Mouse (Mus musculus): ENCODE results near the gene Pigt. TPM values are rescaled to one million over a fixed set of nuclear protein-coding genes. Genes with fewer than 3 reads are reported as not detected.
A peak's percentile ranks its signal among the peaks of the same experiment; 100 is the strongest.

The Pigt gene
- 53.6 and 54.7 TPM in 2 replicates for polyA plus RNA-seq (2015; fragmentation: Nextera tagmentation; extraction: Ambion mirVana)

GRCm38 (mm10) chr2:164496847-164497690 is at the start of gene Pigt:
Gene Pigt (plus strand): TSS chr2:164497520.
- Histone ChIP-seq H3K27ac (replicated peaks) (peak within 1 kb of the TSS; percentile 75), H3K4me1 (replicated peaks; ENCODE audit: control insufficient read depth, insufficient read depth) (peaks cover 5% of the 10 kb centered on the region; the same call in 1 of the 2 replicates), H3K4me2 (replicated peaks; ENCODE audit: low read depth) (peak within 1 kb of the TSS; percentile 92), H3K4me3 (ENCODE audit: low read depth, low read length) (peak within 1 kb of the TSS; percentile 79), H3K36me3 (ENCODE audit: control insufficient read depth, insufficient read depth, low read length) (peaks cover 6% of the 10 kb centered on the region), H3K9ac (ENCODE audit: low read length) (peak within 1 kb of the TSS; percentile 77), H3K27me3 (ENCODE audit: control insufficient read depth, insufficient read depth, low read length) (no peaks in the 10 kb centered on the region), H3K9me3 (ENCODE audit: control insufficient read depth, low read length) (no peaks in the 10 kb centered on the region)
- ATAC-seq (ENCODE audit: low FRiP score, low TSS enrichment) (peak; percentile 96), DNase-seq (ENCODE audit: low spot score) (peak; percentile 90)
- WGBS = 4% methylated on average over 37 of the region's 43 CpGs
- TF ChIP-seq EP300 (optimal IDR thresholded peaks at IDR 0.05) (peak; percentile 7), CTCF (IDR thresholded peaks at IDR 0.05; ENCODE audit: low read depth) (no peak)

GRCm38 (mm10) chr2:164448140-164448539 is 49.2 kb upstream of the Pigt start:
- 90% methylated on average over 1 of the region's 1 CpGs for WGBS
- Histone ChIP-seq H3K9me3 (ENCODE audit: control insufficient read depth, low read length) (no peaks in the 10 kb centered on the region), H3K4me1 (replicated peaks; ENCODE audit: control insufficient read depth, insufficient read depth) (0 out of 2 replicates have a peak, but pooled peaks cover 3% of the 10 kb centered on the region), H3K4me2 (replicated peaks; ENCODE audit: low read depth) (no peak overlapping the region), H3K27me3 (ENCODE audit: control insufficient read depth, insufficient read depth, low read length) (no peaks in the 10 kb centered on the region), H3K27ac (replicated peaks) (no peak overlapping the region), H3K9ac (ENCODE audit: low read length) (no peak overlapping the region), H3K36me3 (ENCODE audit: control insufficient read depth, insufficient read depth, low read length) (no peaks in the 10 kb centered on the region), H3K4me3 (ENCODE audit: low read depth, low read length) (no peak overlapping the region)
- no peak for TF ChIP-seq EP300 (optimal IDR thresholded peaks at IDR 0.05)
- no peak for TF ChIP-seq CTCF (IDR thresholded peaks at IDR 0.05; ENCODE audit: low read depth)
- DNase-seq (ENCODE audit: low spot score) (no peak), ATAC-seq (ENCODE audit: low FRiP score, low TSS enrichment) (no peak)

- ATAC-seq (ENCODE audit: low FRiP score, low TSS enrichment) (peak; percentile 15; the same call in 1 of the 2 replicates), DNase-seq (ENCODE audit: low spot score) (no peak)
- Histone ChIP-seq H3K4me3 (ENCODE audit: low read depth, low read length) (no peak overlapping the region), H3K4me1 (replicated peaks; ENCODE audit: control insufficient read depth, insufficient read depth) (0 out of 2 replicates have a peak, but pooled peaks cover 3% of the 10 kb centered on the region), H3K27ac (replicated peaks) (peak overlapping the region; percentile 20; the same call in 1 of the 2 replicates), H3K4me2 (replicated peaks; ENCODE audit: low read depth) (no peak overlapping the region), H3K9me3 (ENCODE audit: control insufficient read depth, low read length) (no peaks in the 10 kb centered on the region), H3K9ac (ENCODE audit: low read length) (no peak overlapping the region), H3K27me3 (ENCODE audit: control insufficient read depth, insufficient read depth, low read length) (no peaks in the 10 kb centered on the region), H3K36me3 (ENCODE audit: control insufficient read depth, insufficient read depth, low read length) (no peaks in the 10 kb centered on the region)
- 35% methylated on average over 5 of the region's 5 CpGs for whole genome bisulfite sequencing
- no peak for TF ChIP-seq EP300 (optimal IDR thresholded peaks at IDR 0.05)
- no peak for TF ChIP-seq CTCF (IDR thresholded peaks at IDR 0.05; ENCODE audit: low read depth)
Measured at GRCm38 (mm10) chr2:164448921-164449320, 48.4 kb upstream of the Pigt start.

GRCm38 (mm10) chr2:164449341-164450042 is 47.8 kb upstream of the Pigt start:
- TF ChIP-seq CTCF (IDR thresholded peaks at IDR 0.05; ENCODE audit: low read depth) (no peak), EP300 (optimal IDR thresholded peaks at IDR 0.05) (no peak)
- Histone ChIP-seq H3K27me3 (ENCODE audit: control insufficient read depth, insufficient read depth, low read length) (no peaks in the 10 kb centered on the region), H3K27ac (replicated peaks) (peak overlapping the region; percentile 20; the same call in 1 of the 2 replicates), H3K4me1 (replicated peaks; ENCODE audit: control insufficient read depth, insufficient read depth) (0 out of 2 replicates have a peak, but pooled peaks cover 5% of the 10 kb centered on the region), H3K9me3 (ENCODE audit: control insufficient read depth, low read length) (no peaks in the 10 kb centered on the region), H3K9ac (ENCODE audit: low read length) (no peak overlapping the region), H3K4me3 (ENCODE audit: low read depth, low read length) (no peak overlapping the region), H3K4me2 (replicated peaks; ENCODE audit: low read depth) (no peak overlapping the region), H3K36me3 (ENCODE audit: control insufficient read depth, insufficient read depth, low read length) (no peaks in the 10 kb centered on the region)
- ATAC-seq (ENCODE audit: low FRiP score, low TSS enrichment) (peak; percentile 45; the same call in 1 of the 2 replicates), DNase-seq (ENCODE audit: low spot score) (no peak)
- 64% methylated on average over 14 of the region's 14 CpGs for WGBS

- TF ChIP-seq CTCF (IDR thresholded peaks at IDR 0.05; ENCODE audit: low read depth) (no peak), EP300 (optimal IDR thresholded peaks at IDR 0.05) (no peak)
- 49% methylated on average over 12 of the region's 13 CpGs for WGBS
- ATAC-seq (ENCODE audit: low FRiP score, low TSS enrichment) (no peak), DNase-seq (ENCODE audit: low spot score) (no peak)
- Histone ChIP-seq H3K9me3 (ENCODE audit: control insufficient read depth, low read length) (no peaks in the 10 kb centered on the region), H3K27me3 (ENCODE audit: control insufficient read depth, insufficient read depth, low read length) (no peaks in the 10 kb centered on the region), H3K36me3 (ENCODE audit: control insufficient read depth, insufficient read depth, low read length) (no peaks in the 10 kb centered on the region), H3K9ac (ENCODE audit: low read length) (no peak overlapping the region), H3K4me2 (replicated peaks; ENCODE audit: low read depth) (no peak overlapping the region), H3K27ac (replicated peaks) (no peak overlapping the region), H3K4me3 (ENCODE audit: low read depth, low read length) (no peak overlapping the region), H3K4me1 (replicated peaks; ENCODE audit: control insufficient read depth, insufficient read depth) (peaks cover 15% of the 10 kb centered on the region)
Measured at GRCm38 (mm10) chr2:164452000-164452676, 45.2 kb upstream of the Pigt start.

Data from stomach, postnatal 0 days (tissue).